In the genomic region with DNA sequence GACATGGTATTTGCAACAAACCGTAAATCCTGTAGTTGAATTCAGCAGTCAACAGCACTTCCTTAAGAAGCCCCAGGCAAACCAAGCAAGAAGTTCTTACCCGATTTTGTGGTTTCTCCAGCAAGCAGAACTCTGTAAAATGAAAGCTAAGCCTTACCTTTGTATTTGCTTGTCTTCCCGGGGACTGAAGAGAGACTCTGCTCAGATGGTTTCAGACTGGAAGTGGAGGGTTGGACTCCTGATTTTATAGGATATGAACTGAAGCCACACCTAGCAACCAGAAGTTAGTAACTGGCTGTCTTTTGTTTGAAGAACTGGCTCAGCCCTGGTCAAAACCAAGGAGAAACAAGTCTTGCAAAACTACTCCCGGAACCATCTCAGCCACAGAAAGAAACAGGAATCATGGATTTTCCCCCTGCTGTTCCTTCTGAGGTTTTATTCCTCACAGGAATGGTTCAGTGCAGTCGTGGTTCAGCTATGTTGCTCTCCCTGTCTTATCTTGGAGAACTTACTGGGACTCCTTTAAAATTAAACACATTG, we compare ENCODE assay signal across 8 mouse cellular contexts. TPM values are rescaled to one million over a fixed set of nuclear protein-coding genes. Genes with fewer than 3 reads are reported as not detected.
DNase-seq lines count a peak whose midpoint lies in the region; ATAC-seq lines count a peak whose summit lies in the region.

A gene (minus strand): TSS at position 490 of the 540 bp plus-strand sequence.

- ATAC-seq in kidney, embryonic 14.5 days (ENCODE audit: low FRiP score, low TSS enrichment): no peak
- ATAC-seq in forebrain, embryonic 15.5 days (replicated peaks): no peak

- WGBS in kidney, embryonic 14.5 days: 57% methylated on average over 5 of the region's 5 CpGs
- 75% methylated on average over 5 of the region's 5 CpGs for WGBS in forebrain, embryonic 15.5 days

- H3K4me3 ChIP-seq in kidney, embryonic 14.5 days (ENCODE audit: low read length): peak within 1 kb of the TSS; percentile 1; the same call in 1 of the 2 replicates
- H3K4me3 ChIP-seq in megakaryocyte, embryonic 14.5 days (replicated peaks): peak within 1 kb of the TSS; percentile 88
- H3K4me3 ChIP-seq in forebrain, embryonic 15.5 days: no peak within 1 kb of the TSS

- H3K27ac ChIP-seq in kidney, embryonic 14.5 days (ENCODE audit: low read depth, low read length): no peak within 1 kb of the TSS
- no peak within 1 kb of the TSS for H3K27ac ChIP-seq in forebrain, embryonic 15.5 days (replicated peaks)

- H3K36me3 ChIP-seq in kidney, embryonic 14.5 days (ENCODE audit: control insufficient read depth, insufficient read depth, low read length): no peaks in the 10 kb centered on the region
- no peaks in the 10 kb centered on the region for H3K36me3 ChIP-seq in megakaryocyte, embryonic 14.5 days (replicated peaks; ENCODE audit: low read length)
- no peaks in the 10 kb centered on the region for H3K36me3 ChIP-seq in forebrain, embryonic 15.5 days

- DNase-seq in thymus, postnatal 0 days (ENCODE audit: low spot score): peak; percentile 7
- no peak for DNase-seq in thymus, postnatal 14 days
- DNase-seq in gastrocnemius, postnatal 10 days: no peak
- no peak for DNase-seq in embryo, embryonic 9.5 days (ENCODE audit: extremely low spot score)
- DNase-seq in left cerebral cortex, adult 18-20 months (ENCODE audit: low spot score in 2 of 2): no peak

- no peaks in the 10 kb centered on the region for H3K27me3 ChIP-seq in kidney, embryonic 14.5 days (ENCODE audit: control insufficient read depth, insufficient read depth, low read length)
- no peaks in the 10 kb centered on the region for H3K27me3 ChIP-seq in megakaryocyte, embryonic 14.5 days (replicated peaks)
- H3K27me3 ChIP-seq in forebrain, embryonic 15.5 days: no peaks in the 10 kb centered on the region

- H3K9ac ChIP-seq in kidney, embryonic 14.5 days (ENCODE audit: low read depth, low read length): no peak within 1 kb of the TSS
- H3K9ac ChIP-seq in forebrain, embryonic 15.5 days (replicated peaks): no peak within 1 kb of the TSS

- H3K4me2 ChIP-seq in kidney, embryonic 14.5 days (replicated peaks; ENCODE audit: low read depth, low read length): no peak within 1 kb of the TSS; the same call in 1 of the 2 replicates
- H3K4me2 ChIP-seq in forebrain, embryonic 15.5 days (replicated peaks): no peak within 1 kb of the TSS

- H3K4me1 ChIP-seq in kidney, embryonic 14.5 days (ENCODE audit: control insufficient read depth, insufficient read depth, low read length): no peaks in the 10 kb centered on the region
- peaks cover 31% of the 10 kb centered on the region for H3K4me1 ChIP-seq in megakaryocyte, embryonic 14.5 days
- peaks cover 7% of the 10 kb centered on the region for H3K4me1 ChIP-seq in forebrain, embryonic 15.5 days

- H3K9me3 ChIP-seq in kidney, embryonic 14.5 days (ENCODE audit: control insufficient read depth, low read length): no peaks in the 10 kb centered on the region
- H3K9me3 ChIP-seq in megakaryocyte, embryonic 14.5 days: no peaks in the 10 kb centered on the region
- H3K9me3 ChIP-seq in forebrain, embryonic 15.5 days: no peaks in the 10 kb centered on the region

RNA-seq across cellular contexts. Expression of the gene that starts here (rescaled TPM):
- polyA plus RNA-seq in thymus, postnatal 0 days (2015; fragmentation: Nextera tagmentation; extraction: Ambion mirVana): 76.7 and 106 TPM in 2 replicates
- 10 to 100 TPM; 23.3 to 35.1 TPM for total RNA-seq in gastrocnemius, postnatal 10 days (2021)
- 25.6 and 27.8 TPM in 2 replicates for polyA plus RNA-seq in kidney, embryonic 14.5 days (2014; fragmentation: Nextera tagmentation; extraction: Ambion mirVana)
- polyA plus RNA-seq in megakaryocyte, embryonic 14.5 days (2012; ENCODE audit: insufficient read depth, low replicate concordance): 3.2 TPM in 1 of 2 replicates, not detected in the other
- total RNA-seq in left cerebral cortex, adult 18-20 months (2021): 1 to 10 TPM; 2.4 to 2.6 TPM
- polyA plus RNA-seq in forebrain, embryonic 15.5 days (2015; fragmentation: Nextera tagmentation; extraction: Ambion mirVana): 4.1 and 4.4 TPM in 2 replicates

Comparison
In these comparisons a context has a peak if more than half of its experiments do, and no peak if none do; other contexts are left out.
1. RNA of the gene that starts here (total RNA-seq): 23.3 to 35.1 TPM in gastrocnemius, postnatal 10 days; 2.4 to 2.6 TPM in left cerebral cortex, adult 18-20 months; every median in the first group is over 4 times any median in the second.